Mouse (Mus musculus): ENCODE results near the gene St14.

St14 gene

DNA sequence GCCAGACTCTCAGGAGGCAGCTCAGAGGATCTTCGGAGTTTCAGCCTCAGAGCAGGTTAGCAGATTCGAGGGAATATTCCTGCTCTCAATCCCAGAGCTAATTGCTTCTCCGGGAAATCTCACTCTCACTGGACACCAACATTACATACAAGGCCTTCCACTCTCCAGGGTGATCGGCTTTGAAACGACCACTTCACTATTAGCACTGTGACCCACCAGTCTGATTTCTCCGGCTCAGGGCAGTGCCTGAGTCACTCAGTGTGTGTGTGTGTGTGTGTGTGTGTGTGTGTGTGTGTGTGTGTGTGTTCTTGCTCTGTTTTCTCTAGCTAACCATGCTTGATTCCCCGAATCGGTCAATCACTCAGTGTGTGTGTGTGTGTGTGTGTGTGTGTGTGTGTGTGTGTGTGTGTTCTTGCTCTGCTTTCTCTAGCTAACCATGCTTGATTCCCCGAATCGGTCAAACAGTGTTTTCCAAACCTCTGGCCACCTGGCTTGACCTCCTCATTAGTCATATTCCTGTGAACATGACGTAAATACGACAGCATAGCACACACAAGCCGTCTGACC, 9.1 kb downstream of the St14 start:
- no peak for DNase-seq (ENCODE audit: low spot score)

DNA sequence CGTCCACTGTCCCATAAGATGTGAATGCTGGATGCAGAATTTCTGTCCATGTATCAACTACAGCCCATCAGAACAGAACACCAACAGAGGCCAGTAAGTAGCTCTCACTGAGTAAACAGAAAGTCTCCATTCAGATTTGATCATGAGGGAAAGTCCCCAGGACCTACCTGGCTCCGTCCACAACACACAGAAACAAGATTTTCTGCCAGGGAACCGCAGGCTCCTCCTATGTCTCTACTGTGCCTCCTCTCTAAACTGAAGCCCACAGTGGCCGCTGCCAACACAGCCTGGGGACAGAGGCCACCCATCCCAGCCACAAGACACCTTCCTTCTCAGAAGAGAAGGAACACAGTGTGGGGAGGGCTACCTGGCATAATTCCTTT, 11.1 kb downstream of the St14 start:
- no peak for DNase-seq (ENCODE audit: low spot score)

DNA sequence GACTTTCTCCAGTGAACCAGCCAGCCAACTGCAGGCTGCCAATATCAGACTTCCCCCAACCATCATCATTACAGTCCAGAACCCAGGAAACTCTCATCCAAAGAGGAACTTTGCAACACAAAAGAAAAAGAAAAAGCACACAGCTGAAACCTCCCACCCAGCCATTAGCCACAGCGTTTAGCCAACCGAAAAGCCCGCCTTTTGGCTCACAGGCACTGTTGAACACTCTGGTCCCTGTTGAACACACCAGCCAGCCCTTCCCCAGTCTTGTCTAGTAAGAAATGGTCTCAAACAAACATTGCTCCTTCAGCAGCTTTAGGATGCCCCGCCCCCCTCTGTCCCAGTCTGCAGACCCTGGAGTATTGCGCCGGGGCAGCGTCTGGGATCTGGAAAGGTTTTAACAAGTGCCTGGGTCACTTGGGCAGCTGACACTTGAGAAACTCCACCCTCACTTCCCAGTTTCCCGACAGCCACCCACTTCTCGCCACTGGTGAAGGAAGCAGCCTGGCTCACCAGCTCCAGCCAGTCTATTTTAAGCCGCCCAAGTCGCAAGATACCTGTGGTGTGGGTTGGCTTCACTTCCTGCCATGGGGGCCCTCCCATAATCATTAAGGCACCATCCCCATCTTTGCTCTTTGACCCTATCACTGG, 11.6 kb downstream of the St14 start:
- no peak for DNase-seq (ENCODE audit: low spot score)

GRCm38 (mm10) chr9:31119405-31119804, 12.2 kb downstream of the St14 start:
- no peak for DNase-seq (ENCODE audit: low spot score)

DNA sequence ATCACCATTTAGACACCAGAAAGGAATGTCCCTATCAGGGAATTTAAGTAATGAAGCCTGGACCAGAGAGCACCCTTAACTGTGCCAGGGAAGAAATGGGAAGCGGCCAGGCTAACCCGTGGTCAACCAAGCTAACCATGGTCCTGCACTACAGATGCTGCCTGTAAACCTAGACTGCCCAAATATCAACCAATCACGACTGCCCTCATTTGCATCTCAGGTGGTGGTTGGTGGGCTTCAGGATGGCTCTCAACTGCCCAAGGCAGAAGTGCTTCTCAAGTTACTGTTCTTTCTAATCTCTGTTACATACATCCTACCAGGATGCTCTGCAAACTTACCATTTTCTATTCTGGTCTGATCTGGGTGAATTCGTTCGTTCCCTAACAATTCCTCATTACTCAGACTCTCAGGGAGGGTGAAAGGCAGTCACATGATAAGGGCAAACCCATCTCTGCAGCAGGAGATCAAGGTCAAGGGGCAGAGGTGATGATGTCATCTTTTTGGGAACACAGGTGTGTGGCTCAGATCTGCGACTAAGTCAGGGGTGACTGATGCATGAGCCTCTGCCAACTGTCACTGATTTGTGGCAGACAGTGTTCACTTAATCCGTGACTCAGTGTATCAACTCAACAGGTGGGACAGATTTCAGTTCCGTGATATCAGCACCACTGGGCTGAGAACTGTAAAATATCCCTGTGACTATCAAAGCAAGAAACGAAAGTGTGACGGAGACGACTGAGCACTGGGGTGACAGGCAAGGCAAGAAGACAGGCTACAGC, 12.9 kb downstream of the St14 start:
- DNase-seq (ENCODE audit: low spot score): no peak

- DNase-seq (ENCODE audit: low spot score): no peak
These were observed 14.2 kb downstream of the St14 start for GRCm38 (mm10) chr9:31117488-31117887.

DNA sequence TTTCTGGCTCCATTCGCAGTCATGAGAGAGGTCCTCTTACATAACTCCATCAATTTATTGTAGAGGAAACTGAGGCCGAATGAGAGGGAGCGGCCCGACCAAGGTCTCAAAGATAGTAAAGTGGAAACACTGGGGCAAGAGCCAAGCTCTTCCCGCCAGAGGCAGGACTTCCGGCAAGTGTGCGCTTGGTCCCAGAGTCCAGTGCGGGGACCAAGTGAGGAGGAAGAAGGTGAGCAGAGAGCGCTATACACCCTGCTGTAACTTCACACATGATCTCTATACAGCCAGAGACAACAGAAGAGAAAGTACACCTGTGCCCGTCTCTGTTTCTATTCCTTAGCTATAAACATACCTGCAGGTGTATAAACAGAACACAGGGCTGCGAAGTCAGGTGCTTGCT, 14.6 kb downstream of the St14 start:
- DNase-seq (ENCODE audit: low spot score): no peak

DNA sequence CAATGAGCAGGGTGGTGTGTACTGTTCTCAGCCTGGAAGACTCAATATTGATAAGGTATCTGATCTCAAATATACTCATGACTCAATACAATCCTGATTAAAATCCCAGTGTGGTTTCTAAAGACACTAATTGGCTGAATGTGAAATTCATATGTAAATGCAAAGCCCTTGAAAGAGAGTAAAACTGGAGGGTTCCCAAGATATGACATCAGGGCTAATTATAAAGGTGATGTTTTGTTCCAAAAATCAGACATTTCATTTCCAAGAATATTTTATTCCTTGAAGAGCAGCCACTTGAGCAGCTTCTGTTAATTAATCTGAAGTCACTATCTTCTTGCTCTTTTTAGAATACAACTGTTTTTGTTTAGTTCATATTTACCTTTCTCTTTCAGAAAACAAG, 16.1 kb downstream of the St14 start:
- DNase-seq (ENCODE audit: low spot score): no peak

DNA sequence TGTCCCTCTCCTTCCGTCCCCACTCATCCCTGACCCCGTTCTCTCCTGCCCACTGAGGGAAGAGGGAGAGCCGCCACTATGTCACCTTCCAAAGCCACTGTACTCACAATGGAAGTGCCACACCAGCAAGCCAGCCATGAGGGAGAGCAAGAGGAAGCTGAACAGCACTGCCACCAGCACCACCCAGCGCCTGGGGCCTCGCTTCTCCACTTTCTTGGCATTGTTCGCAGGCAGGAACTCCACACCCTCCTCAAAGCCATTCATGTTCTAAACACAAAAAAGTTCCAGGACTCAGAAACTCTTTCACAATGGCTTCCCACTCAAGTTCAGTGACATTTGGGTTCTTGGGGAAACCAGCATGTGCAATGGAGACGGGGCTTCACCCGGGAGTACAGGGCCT, 23.2 kb downstream of the St14 start:
- no peak for DNase-seq (ENCODE audit: low spot score)

DNA sequence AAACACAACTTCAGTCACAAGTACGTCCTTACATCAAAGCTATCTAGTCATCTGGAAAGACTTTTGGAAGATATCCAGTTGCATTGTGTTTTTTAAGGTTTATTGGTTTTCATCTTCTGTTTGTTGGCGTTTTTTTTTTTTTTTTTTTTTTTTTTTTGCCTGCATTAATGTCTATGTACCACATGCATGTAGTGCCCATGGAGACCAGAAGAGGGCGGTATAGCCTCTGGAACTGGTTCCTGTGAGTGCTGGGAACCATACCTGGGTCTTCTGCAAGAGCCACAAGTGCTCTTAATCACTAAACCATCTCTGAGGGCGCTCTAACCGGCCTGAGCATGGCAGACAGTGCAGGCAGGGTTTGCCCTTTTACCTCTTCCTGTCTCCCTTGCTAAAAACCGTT, 33.5 kb downstream of the St14 start:
- no peak for DNase-seq (ENCODE audit: low spot score)

DNA sequence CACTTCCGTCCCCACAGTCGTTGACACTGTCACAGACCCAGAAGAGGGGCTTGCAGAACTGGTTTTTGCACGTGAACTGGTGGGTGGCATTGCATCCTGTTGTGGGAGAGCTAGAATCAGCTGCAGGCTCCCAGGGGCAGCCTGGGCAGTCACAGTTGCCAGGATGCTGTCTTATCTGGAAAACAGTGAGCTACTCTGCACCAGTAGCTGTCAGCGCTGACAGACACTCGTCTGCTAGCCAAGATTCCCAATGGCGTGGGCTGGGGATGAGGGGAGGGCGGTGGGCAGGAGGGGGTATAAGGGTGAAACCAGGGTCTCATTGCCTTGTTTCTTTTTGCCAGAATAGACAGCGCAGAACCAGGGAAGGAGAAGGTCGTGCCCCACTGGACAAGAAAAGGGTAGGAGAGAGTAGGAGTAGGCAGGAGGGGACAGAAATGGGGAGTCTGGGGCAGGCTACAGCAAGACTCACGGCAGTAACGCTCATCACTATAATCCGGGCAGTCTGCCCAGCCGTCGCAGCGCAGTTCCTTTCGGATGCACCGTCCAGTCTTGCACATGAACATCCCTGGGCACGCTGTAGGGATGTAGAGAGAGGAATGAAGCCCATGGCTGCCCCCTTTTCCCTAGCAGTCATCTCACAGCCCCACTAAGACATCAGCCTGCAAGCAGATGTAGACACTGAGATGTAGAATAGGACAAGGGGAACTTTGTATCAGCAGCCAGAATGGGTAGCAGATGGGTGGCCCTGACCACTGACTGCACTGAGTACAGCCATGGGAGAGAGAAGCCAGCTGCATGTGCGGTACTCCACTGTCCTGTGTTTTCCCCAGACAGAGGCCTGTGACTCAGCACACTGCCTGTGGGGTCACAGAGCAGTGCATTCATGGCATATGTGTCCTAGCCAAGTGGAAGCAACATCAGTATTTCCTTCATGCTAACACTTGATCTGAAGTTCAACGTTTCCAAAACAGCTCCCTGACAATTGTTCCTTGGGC, 34.3 kb downstream of the St14 start:
- DNase-seq (ENCODE audit: low spot score): no peak

GRCm38 (mm10) chr9:31092833-31093195, 38.8 kb downstream of the St14 start:
- DNase-seq (ENCODE audit: low spot score): no peak

GRCm38 (mm10) chr9:31092111-31092832, 39.4 kb downstream of the St14 start:
- no peak for DNase-seq (ENCODE audit: low spot score)

GRCm38 (mm10) chr9:31091162-31091581, 40.5 kb downstream of the St14 start:
- no peak for DNase-seq (ENCODE audit: low spot score)

DNA sequence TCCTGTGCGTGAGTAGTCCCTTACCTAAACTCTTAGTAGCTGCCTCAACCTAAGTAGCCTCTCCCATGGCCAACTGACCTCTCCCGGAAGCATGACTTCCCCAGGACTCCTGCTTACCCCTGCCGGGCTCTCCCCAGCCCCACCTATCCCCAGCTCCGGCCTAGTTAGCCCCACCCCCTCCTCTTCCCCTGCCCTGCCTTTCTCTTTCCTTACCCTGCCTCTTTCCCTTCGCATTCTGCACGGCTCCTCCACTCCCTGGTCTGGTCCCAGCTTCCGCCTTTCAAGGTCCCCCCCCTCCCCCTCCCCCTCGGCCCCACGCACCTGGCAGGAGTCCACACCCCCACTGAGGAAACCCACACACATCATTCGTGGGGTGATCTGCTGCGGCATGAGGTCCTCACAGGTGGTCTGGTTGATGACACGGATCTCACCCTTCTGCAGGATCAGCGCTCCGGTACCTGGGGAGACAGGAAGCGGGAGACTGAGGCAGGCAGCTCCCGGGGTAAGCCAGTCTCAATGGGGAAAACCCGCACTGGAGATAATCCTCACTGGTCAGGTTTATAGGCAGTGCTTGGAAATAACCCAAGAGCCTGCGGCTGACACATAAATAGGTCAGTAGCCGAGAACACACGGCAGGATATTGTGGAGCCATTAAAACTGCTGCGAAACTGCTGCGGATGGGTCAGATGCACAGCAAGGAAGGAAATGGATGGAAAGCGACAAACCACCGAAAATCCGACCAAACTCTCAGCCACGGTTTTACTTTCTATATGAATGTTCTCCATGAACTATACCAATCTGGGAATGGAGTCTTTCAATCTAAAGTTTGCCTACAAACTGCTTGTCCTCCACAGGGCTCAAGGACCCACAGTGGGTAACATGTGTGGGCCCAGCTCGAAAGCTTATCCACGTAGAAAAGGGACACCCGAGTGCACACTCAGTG, 41.3 kb downstream of the St14 start:
- DNase-seq (ENCODE audit: low spot score): no peak

GRCm38 (mm10) chr9:31089541-31089940, 42.1 kb downstream of the St14 start:
- DNase-seq (ENCODE audit: low spot score): no peak

DNA sequence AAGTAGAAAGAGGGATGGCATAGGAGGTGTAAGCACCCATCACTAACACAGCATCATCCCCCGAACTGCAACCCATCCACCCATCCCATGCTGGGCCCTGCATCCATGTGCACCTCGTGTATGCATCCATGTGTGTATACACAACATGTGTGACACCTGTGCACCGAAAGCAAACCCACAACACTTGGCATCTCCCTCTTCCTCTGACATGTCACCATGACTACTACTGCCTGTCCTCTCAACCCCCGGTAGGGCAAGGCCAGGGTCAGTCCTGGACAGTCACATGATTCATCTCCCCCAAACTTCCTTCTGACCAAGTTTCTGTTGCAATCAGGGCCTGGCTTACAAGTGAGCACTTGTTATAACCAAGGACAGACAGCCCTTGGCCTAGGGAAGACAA, 42.8 kb downstream of the St14 start:
- no peak for DNase-seq (ENCODE audit: low spot score)

DNA sequence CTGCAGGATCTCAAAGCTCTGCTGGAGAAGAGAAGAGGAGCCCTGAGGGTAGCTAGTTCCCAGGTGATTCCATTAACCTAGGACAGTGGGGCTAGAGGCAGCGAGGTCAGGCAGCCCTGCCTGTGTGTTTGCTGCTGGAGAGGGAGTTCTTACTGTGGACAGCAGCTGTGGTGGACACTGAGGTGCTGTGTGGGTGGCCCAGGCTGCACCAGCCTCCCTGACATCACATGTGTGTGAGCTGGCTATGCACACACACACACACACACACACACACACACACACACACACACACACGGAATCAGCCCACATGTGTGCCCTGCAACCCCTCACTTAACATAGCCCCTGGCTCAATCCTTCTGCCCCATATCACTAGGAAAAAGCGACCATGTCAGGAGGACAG, 43.5 kb downstream of the St14 start:
- no peak for DNase-seq (ENCODE audit: low spot score)

DNA sequence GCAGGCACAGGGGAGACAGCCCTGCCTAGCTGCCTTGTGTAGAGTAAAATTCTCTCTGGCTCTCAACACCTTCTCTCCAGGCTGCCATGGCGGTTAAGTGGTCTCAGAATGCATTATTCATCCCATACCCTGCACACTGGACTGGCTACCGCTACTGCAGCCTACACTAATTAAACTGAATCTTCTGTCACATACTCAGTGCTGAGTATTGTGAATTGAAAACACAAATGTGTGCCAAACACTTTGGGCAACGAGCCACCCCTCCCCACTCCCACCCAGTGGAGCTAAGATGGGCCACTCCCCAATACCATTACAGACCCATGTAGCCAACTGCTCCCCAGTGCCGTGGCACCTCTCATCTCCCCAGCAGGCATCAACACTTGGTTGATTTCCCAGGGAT, 44.2 kb downstream of the St14 start:
- DNase-seq (ENCODE audit: low spot score): no peak

GRCm38 (mm10) chr9:31086754-31087145, 44.9 kb downstream of the St14 start:
- no peak for DNase-seq (ENCODE audit: low spot score)
